Mouse (Mus musculus): Measurements from ENCODE around the gene Gjc2. TPM values are rescaled to one million over a fixed set of nuclear protein-coding genes. Genes with fewer than 3 reads are reported as not detected.
A peak's percentile ranks its signal among the peaks of the same experiment; 100 is the strongest.

Gjc2 gene
- polyA plus RNA-seq (2015; fragmentation: Nextera tagmentation; extraction: Ambion mirVana), result 0.13 and 0.28 TPM in 2 replicates

DNA sequence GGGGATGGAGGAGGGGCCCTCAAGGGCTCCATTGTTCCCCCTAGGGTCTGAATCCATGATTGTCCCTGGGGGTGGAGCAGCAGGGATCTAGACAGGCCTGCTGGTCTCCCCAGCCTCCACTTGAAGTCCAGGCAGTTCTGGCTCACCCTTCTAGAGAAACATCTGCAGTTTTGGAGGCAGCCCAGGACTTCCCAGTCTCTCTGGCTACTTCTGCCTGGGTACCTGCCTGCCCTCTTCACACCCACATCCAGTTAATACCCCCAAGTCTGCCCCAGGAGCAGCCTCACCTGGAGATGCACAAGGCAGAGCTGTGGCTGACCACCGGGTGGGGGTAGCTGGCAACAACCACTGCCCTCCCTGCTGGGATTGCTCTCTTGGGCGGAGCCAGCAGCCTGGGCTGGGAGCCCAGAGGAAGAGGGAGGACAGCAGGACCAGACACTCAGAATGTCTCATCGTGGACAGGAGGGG, at the start of gene Gjc2:
Gene Gjc2, minus strand, starts transcription at position 350 of the 468 bp plus-strand sequence.
- Histone ChIP-seq H3K27ac (no peak within 1 kb of the TSS), H3K9me3 (no peaks in the 10 kb centered on the region), H3K4me3 (no peak within 1 kb of the TSS), H3K4me2 (no peak within 1 kb of the TSS), H3K27me3 (replicated peaks) (peaks cover 18% of the 10 kb centered on the region), H3K9ac (no peak within 1 kb of the TSS), H3K36me3 (replicated peaks) (peaks cover 18% of the 10 kb centered on the region; the same call in 1 of the 2 replicates), H3K4me1 (no peaks in the 10 kb centered on the region)
- WGBS, result 24% methylated on average over 3 of the region's 3 CpGs
- ATAC-seq (replicated peaks), result no peak

DNA sequence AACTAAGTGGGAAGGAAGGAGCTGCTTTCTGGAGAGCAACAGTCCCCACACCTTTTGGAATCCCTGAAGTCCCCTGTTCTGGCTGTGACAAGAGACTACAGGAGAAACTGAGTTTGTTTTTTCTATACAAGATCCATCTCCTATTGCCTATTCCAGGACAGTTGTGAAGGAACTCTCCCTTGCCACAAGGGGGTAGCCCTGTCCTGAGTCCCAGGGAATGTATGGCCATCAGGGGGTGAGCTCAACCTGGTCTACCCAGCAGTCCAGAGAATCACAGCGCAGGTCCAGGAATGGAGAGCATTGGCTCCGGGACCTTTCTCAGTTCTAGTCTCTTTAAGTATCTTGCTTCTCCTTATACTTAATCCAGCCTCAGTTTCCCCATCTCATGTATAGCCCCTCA, 49.8 kb upstream of the Gjc2 start:
- Histone ChIP-seq H3K27ac (no peak overlapping the region), H3K9ac (no peak overlapping the region), H3K4me2 (no peak overlapping the region), H3K36me3 (replicated peaks) (no peaks in the 10 kb centered on the region), H3K27me3 (replicated peaks) (no peaks in the 10 kb centered on the region), H3K4me1 (peaks cover 5% of the 10 kb centered on the region; the same call in 1 of the 2 replicates), H3K9me3 (no peaks in the 10 kb centered on the region), H3K4me3 (no peak overlapping the region)
- 53% methylated on average over 2 of the region's 2 CpGs for WGBS
- no peak for ATAC-seq (replicated peaks)

DNA sequence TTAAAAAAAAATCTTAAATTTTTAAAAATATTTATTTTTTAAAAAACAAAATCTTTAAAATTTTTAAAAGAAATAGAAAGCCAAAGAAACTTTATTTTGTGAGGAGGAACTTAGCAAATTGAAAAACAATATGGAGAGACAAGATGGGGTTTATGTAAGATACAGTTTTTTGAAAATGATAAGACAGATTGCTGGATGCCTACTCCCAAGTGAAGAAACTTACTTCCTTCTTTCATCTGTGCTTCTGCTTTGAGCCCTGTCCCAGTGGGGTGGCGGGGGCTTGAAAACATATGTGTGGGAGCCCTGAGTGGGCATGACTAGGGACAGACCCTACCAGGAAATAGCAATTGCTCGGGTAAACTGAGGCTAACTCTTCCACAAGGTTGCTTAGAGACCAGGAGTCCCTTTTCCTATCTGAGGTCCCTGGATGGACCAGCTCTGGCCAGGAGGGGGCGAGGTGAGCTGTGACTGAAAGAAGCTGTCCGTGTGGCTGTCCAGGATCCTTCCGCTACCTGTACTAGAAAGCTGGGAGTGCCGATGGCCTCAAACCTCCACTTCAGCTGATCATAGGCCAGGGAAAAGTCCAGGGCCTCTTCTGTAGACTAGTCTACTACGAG, 47.2 kb upstream of the Gjc2 start:
- ATAC-seq (replicated peaks), result no peak
- Histone ChIP-seq H3K36me3 (replicated peaks) (no peaks in the 10 kb centered on the region), H3K27ac (no peak overlapping the region), H3K4me3 (no peak overlapping the region), H3K9me3 (no peaks in the 10 kb centered on the region), H3K4me2 (no peak overlapping the region), H3K9ac (no peak overlapping the region), H3K4me1 (peaks cover 26% of the 10 kb centered on the region), H3K27me3 (replicated peaks) (no peaks in the 10 kb centered on the region)
- 15% methylated on average over 7 of the region's 7 CpGs for WGBS

DNA sequence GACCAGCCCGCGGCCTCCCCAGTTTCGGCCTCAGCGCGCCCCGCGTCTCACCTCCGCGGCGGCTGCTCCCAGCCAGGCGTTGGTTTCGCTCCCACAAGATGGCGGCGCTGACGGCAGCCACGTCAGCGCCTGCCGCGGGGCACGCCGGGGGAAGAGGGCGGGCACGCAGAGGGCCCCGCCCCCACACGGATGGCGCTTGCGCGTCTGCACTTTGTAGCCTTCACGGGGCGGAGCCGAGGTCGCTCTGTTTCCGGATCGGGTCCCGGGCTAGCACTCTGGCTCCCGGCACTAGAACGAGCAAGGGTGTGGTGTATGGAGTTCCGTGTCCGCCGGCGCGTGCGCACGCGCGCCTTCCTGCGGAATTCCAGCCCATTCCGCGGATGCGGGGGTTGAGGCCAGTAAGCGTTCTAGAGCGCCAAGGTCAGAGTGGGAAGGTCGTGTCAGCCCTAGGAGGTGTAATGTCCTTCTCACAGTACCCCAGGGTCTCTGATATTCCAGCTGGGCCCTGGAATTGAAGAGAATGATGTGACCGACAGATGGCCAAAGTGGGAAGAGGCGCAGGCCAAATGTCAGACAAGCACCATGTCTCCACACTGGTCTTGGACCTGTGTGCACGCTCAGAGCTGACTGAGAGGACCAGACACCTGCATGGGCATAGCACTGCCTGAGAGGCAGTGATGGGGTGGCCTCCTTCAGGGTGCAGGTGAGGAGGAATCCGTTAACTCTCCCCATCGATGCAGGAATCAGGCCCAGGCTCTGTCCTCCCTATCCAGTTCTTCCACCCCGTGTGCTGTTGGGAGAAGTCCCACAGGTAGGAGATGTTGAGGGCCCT, 45.3 kb upstream of the Gjc2 start, which contains the start of gene Arf1:
Gene Arf1, minus strand, starts transcription at position 149 of the 832 bp plus-strand sequence.
- peak within 1 kb of the TSS; percentile 100 for H3K4me3 ChIP-seq
- no peaks in the 10 kb centered on the region for H3K9me3 ChIP-seq
- peak within 1 kb of the TSS; percentile 86 for H3K4me2 ChIP-seq
- WGBS, result 4% methylated on average over 59 of the region's 59 CpGs
- ATAC-seq (replicated peaks), result peak; percentile 95
- peaks cover 44% of the 10 kb centered on the region for H3K4me1 ChIP-seq
- no peaks in the 10 kb centered on the region for H3K27me3 ChIP-seq (replicated peaks)
- H3K9ac ChIP-seq, result peak within 1 kb of the TSS; percentile 100
- peak within 1 kb of the TSS; percentile 96 for H3K27ac ChIP-seq
- no peaks in the 10 kb centered on the region for H3K36me3 ChIP-seq (replicated peaks)

DNA sequence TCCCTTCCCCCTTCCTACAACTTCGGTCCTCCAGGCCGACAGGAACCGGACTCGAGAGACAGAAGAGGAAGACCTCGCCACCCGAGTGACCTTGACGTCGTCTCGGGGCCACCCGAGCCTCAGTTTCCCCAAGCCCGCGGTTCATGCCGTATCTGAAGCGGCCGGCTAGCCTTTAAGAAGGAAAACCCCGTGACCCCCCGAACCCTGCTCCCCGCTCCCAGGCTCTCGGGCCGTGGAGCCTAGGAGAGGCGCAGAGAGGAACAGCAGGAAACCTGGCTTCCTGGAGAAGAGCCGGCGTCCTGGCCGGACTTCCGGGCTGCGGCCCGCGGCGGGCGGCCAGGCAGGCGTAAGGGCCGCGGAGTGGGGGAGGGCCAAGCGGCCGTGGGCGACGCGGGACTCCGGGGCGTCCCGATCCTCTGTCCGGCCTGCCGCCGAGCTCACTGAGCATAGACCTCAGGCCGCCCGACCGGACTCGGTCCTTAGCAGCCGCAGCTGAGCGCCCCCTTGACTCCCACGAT, 44.6 kb upstream of the Gjc2 start:
- WGBS, result under 1% methylated on average over 51 of the region's 51 CpGs

DNA sequence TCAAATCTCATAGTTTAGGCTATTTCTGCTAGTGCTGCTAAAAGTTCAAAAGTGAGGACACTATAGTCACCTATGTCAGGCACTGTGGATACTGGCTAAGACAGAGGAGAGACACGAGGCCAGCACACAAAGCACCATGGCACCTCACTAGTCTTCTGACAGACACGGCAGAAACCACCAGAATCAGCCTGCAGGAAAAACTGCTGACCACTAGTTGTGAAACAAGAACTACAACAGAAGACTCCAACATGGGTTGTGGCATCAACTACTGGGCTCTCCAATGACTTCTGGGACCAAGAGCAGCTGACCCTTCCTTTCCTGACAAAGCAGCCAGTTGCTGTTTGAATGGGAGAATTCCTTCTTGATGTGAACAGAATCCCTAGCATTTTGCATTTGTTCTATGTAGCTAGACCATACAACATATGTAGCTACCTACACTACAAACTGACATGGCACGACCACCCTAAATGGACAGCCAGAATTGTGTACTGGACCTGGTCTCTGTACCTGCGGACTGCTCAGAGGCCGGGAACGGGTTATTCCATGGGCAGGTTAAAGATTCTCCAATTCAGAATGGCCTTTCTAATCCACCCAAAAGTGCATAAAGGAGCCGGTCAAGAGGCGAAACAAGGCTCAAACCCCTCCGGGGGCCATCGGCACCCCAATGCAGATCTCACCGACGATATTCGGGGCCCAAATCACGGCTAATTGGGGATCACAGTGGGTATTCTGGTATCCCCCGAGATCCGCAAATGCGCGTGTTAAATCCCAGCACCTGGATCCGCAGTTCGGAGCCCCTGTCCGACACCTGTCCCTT, 44.0 kb upstream of the Gjc2 start:
- Histone ChIP-seq H3K4me3 (peak overlapping the region; percentile 100), H3K27me3 (replicated peaks) (no peaks in the 10 kb centered on the region), H3K4me2 (peak overlapping the region; percentile 86), H3K36me3 (replicated peaks) (no peaks in the 10 kb centered on the region), H3K27ac (peak overlapping the region; percentile 96), H3K9me3 (no peaks in the 10 kb centered on the region), H3K4me1 (peaks cover 53% of the 10 kb centered on the region), H3K9ac (peak overlapping the region; percentile 100)
- no peak for ATAC-seq (replicated peaks)
- WGBS, result 8% methylated on average over 21 of the region's 21 CpGs

More for the DNA sequence above, 44.6 kb upstream of the Gjc2 start:
- Histone ChIP-seq H3K9me3 (no peaks in the 10 kb centered on the region), H3K27me3 (replicated peaks) (no peaks in the 10 kb centered on the region), H3K4me2 (peak overlapping the region; percentile 86), H3K4me1 (peaks cover 48% of the 10 kb centered on the region), H3K27ac (peak overlapping the region; percentile 96), H3K4me3 (peak overlapping the region; percentile 100), H3K9ac (peak overlapping the region; percentile 100), H3K36me3 (replicated peaks) (no peaks in the 10 kb centered on the region)
- ATAC-seq (replicated peaks), result peak; percentile 86

DNA sequence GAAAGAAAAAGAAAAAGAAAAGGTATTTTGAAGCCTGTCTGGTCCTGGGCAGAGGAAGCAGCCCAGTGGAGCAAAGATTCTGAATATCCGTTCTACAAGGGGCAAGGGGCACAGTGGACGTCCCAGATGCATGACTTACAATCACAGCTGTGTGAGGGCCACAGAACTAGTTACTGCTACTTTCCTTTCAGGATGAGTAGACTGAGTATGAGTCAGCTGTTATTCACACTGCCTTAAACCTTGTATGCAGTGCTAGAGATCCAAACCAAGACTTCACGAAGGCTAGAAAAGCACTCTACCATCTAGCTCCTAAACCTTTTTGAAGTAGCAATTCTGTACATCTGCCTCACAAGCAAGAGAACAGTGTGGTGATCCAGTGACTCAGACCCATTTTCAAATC, 43.2 kb upstream of the Gjc2 start:
- Histone ChIP-seq H3K4me2 (peak overlapping the region; percentile 86), H3K9ac (peak overlapping the region; percentile 100), H3K27ac (no peak overlapping the region), H3K9me3 (no peaks in the 10 kb centered on the region), H3K4me3 (peak overlapping the region; percentile 100), H3K4me1 (peaks cover 53% of the 10 kb centered on the region), H3K27me3 (replicated peaks) (no peaks in the 10 kb centered on the region), H3K36me3 (replicated peaks) (no peaks in the 10 kb centered on the region)
- WGBS, result 62% methylated on average over 3 of the region's 3 CpGs
- no peak for ATAC-seq (replicated peaks)

DNA sequence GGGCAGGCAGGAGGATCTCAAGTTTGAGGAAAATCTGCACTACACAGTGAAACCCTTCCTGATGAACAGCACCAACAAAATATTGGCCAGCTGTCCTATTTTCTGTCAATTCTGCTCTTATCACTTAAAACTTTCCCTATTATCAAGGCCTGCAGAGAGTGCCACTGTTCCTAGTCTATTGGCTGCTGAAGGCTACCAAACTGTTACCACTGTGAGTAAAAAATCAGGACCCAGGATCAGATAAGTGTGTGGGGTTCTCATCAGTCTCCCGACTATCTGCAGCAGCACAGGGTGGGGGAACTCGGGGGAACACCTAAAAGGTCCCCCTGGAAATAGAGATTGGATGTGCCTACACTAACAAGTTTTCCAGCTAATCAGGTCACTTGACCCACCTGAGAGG, 42.2 kb upstream of the Gjc2 start:
- Histone ChIP-seq H3K4me2 (peak overlapping the region; percentile 17; the same call in 1 of the 2 replicates), H3K4me1 (peaks cover 53% of the 10 kb centered on the region), H3K9me3 (no peaks in the 10 kb centered on the region), H3K27me3 (replicated peaks) (no peaks in the 10 kb centered on the region), H3K4me3 (no peak overlapping the region), H3K36me3 (replicated peaks) (no peaks in the 10 kb centered on the region), H3K9ac (0 out of 2 replicates have a peak overlapping the region, but pooled peaks have one; percentile 5), H3K27ac (no peak overlapping the region)
- no peak for ATAC-seq (replicated peaks)
- 77% methylated on average over 2 of the region's 2 CpGs for WGBS

DNA sequence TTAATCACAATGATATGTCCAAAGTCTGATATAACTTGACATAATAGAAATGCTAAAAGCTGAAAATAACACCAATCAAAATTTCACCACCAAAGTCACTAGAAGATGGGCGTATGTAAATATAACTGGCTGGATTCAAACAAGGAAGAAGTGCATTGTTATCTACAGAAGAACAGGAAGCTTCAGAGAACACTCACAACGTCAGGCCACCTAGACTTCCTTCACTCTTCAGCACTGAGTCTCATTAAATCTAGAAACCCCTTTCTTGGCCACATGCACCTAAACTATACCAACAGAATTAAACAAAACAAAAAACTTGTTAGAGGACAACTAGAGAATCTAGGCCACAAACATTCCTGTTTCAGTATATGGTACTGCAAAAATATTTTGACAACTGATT, 41.5 kb upstream of the Gjc2 start:
- 83% methylated on average over 2 of the region's 2 CpGs for WGBS
- peaks cover 53% of the 10 kb centered on the region for H3K4me1 ChIP-seq

DNA sequence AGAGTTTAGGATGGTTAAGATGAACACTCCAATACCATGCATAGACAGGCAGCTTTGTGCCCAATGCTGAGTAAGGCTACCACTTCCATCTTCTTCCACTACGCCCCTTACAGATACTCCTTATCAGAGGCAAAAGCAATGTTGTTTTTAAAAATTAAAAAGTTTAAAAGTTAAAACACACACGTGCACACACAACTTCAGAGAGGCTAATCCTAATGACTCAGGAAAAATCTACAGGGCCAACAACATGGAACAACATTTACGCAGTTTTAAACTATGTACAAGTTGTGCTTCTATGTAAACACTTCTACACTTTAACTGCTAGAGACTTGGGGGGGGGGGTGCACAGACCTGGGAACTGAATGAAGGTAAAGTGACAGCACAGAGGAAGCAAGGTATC, 41.0 kb upstream of the Gjc2 start:
- H3K4me1 ChIP-seq, result peaks cover 53% of the 10 kb centered on the region
- H3K27ac ChIP-seq, result no peak overlapping the region
- WGBS, result 97% methylated on average over 3 of the region's 3 CpGs

More for the DNA sequence above, 41.5 kb upstream of the Gjc2 start:
- no peaks in the 10 kb centered on the region for H3K36me3 ChIP-seq (replicated peaks)
- H3K27me3 ChIP-seq (replicated peaks), result no peaks in the 10 kb centered on the region
- H3K9ac ChIP-seq, result no peak overlapping the region
- no peak overlapping the region for H3K27ac ChIP-seq
- H3K4me2 ChIP-seq, result no peak overlapping the region
- ATAC-seq (replicated peaks), result no peak
- no peak overlapping the region for H3K4me3 ChIP-seq
- H3K9me3 ChIP-seq, result no peaks in the 10 kb centered on the region

DNA sequence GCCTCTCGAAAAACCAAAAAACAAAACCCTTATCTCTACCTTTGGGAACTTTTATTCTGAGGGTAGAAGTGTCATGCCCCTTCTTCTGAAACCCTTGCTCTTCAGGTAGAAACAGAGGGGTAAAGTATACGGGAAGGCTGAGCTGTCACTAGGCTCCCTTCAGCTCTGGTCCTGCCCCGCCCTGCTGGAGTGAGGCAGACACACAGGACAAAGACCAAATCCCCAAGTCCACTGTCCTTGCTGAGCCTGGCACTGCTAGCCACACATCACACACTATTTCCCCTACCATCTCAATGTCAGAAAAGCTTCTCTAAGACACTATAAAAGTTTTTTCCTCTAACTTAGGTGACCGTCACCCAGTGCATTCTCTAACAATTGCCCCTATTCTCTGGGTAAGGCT, 39.3 kb upstream of the Gjc2 start:
- H3K9ac ChIP-seq, result no peak overlapping the region
- 89% methylated on average over 4 of the region's 4 CpGs for WGBS
- no peak overlapping the region for H3K4me3 ChIP-seq
- no peak for ATAC-seq (replicated peaks)
- H3K4me2 ChIP-seq, result no peak overlapping the region
- no peaks in the 10 kb centered on the region for H3K36me3 ChIP-seq (replicated peaks)
- peaks cover 48% of the 10 kb centered on the region for H3K4me1 ChIP-seq
- no peaks in the 10 kb centered on the region for H3K27me3 ChIP-seq (replicated peaks)
- H3K9me3 ChIP-seq, result no peaks in the 10 kb centered on the region
- H3K27ac ChIP-seq, result no peak overlapping the region

More for the DNA sequence above, 41.0 kb upstream of the Gjc2 start:
- Histone ChIP-seq H3K27me3 (replicated peaks) (no peaks in the 10 kb centered on the region), H3K9ac (no peak overlapping the region), H3K4me3 (no peak overlapping the region), H3K4me2 (no peak overlapping the region), H3K36me3 (replicated peaks) (no peaks in the 10 kb centered on the region), H3K9me3 (no peaks in the 10 kb centered on the region)
- no peak for ATAC-seq (replicated peaks)

DNA sequence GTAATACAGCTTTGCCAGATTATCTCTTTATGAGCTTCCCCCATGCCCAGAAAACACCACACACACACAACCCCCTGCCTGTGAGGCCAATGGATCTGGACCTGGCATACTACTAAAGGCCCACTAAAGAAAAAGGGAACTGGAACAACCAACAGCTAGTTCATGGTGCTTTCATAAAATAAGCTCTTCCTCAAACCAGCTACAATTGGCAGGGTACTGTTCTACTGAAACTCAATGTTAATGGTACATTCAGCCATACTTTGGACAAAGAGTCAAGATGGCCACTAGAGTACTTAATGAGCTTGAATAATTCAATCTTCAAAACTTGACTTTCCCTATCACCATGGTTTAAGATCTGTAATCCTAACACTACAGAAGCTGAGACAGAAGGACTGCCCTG, 38.6 kb upstream of the Gjc2 start:
- H3K27me3 ChIP-seq (replicated peaks), result no peaks in the 10 kb centered on the region
- H3K36me3 ChIP-seq (replicated peaks), result no peaks in the 10 kb centered on the region
- no peak overlapping the region for H3K4me3 ChIP-seq
- H3K4me1 ChIP-seq, result peaks cover 41% of the 10 kb centered on the region
- H3K4me2 ChIP-seq, result no peak overlapping the region
- H3K9me3 ChIP-seq, result no peaks in the 10 kb centered on the region
- no peak overlapping the region for H3K9ac ChIP-seq
- ATAC-seq (replicated peaks), result no peak
- H3K27ac ChIP-seq, result no peak overlapping the region

Measured in midbrain, embryonic 15.5 days (tissue).